Mouse (Mus musculus): ENCODE data around the gene A1cf. TPM values are rescaled to one million over a fixed set of nuclear protein-coding genes. Genes with fewer than 3 reads are reported as not detected.

A1cf gene
- 0.08 TPM in 1 of 2 replicates, not detected in the other for polyA plus RNA-seq (2015; fragmentation: Nextera tagmentation; extraction: Ambion mirVana)

GRCm38 (mm10) chr19:31868521-31868920, at the start of gene A1cf:
Gene A1cf, plus strand, starts transcription at chr19:31868764.
- Histone ChIP-seq H3K4me3 (ENCODE audit: low read length) (no peak within 1 kb of the TSS), H3K9me3 (ENCODE audit: control insufficient read depth, low read length) (no peaks in the 10 kb centered on the region), H3K9ac (ENCODE audit: low read length) (no peak within 1 kb of the TSS), H3K4me2 (ENCODE audit: low read depth, low read length) (no peak within 1 kb of the TSS), H3K27me3 (ENCODE audit: control insufficient read depth, insufficient read depth, low read depth, low read length) (no peaks in the 10 kb centered on the region), H3K36me3 (ENCODE audit: control insufficient read depth, insufficient read depth, low read length) (no peaks in the 10 kb centered on the region), H3K27ac (ENCODE audit: low read length) (no peak within 1 kb of the TSS), H3K4me1 (replicated peaks; ENCODE audit: control insufficient read depth, insufficient read depth, low read length) (no peaks in the 10 kb centered on the region)
- 76% methylated on average over 7 of the region's 7 CpGs for WGBS
- no peak for ATAC-seq (ENCODE audit: low read depth)

GRCm38 (mm10) chr19:31834250-31834649, 34.3 kb upstream of the A1cf start:
- no peaks in the 10 kb centered on the region for H3K36me3 ChIP-seq (ENCODE audit: control insufficient read depth, insufficient read depth, low read length)
- 84% methylated on average over 5 of the region's 5 CpGs for WGBS
- ATAC-seq (ENCODE audit: low read depth): no peak
- no peak overlapping the region for H3K9ac ChIP-seq (ENCODE audit: low read length)
- no peaks in the 10 kb centered on the region for H3K4me1 ChIP-seq (replicated peaks; ENCODE audit: control insufficient read depth, insufficient read depth, low read length)
- H3K4me2 ChIP-seq (ENCODE audit: low read depth, low read length): no peak overlapping the region
- H3K4me3 ChIP-seq (ENCODE audit: low read length): no peak overlapping the region
- no peaks in the 10 kb centered on the region for H3K27me3 ChIP-seq (ENCODE audit: control insufficient read depth, insufficient read depth, low read depth, low read length)
- H3K9me3 ChIP-seq (ENCODE audit: control insufficient read depth, low read length): no peaks in the 10 kb centered on the region
- no peak overlapping the region for H3K27ac ChIP-seq (ENCODE audit: low read length)

GRCm38 (mm10) chr19:31861909-31862308, 6.7 kb upstream of the A1cf start:
- H3K4me3 ChIP-seq (ENCODE audit: low read length): no peak overlapping the region
- H3K4me1 ChIP-seq (replicated peaks; ENCODE audit: control insufficient read depth, insufficient read depth, low read length): no peaks in the 10 kb centered on the region
- 42% methylated on average over 3 of the region's 3 CpGs for WGBS
- no peak overlapping the region for H3K9ac ChIP-seq (ENCODE audit: low read length)
- H3K9me3 ChIP-seq (ENCODE audit: control insufficient read depth, low read length): no peaks in the 10 kb centered on the region
- ATAC-seq (ENCODE audit: low read depth): no peak
- no peaks in the 10 kb centered on the region for H3K27me3 ChIP-seq (ENCODE audit: control insufficient read depth, insufficient read depth, low read depth, low read length)
- no peak overlapping the region for H3K27ac ChIP-seq (ENCODE audit: low read length)
- no peaks in the 10 kb centered on the region for H3K36me3 ChIP-seq (ENCODE audit: control insufficient read depth, insufficient read depth, low read length)
- H3K4me2 ChIP-seq (ENCODE audit: low read depth, low read length): no peak overlapping the region

- no peak overlapping the region for H3K4me2 ChIP-seq (ENCODE audit: low read depth, low read length)
- no peaks in the 10 kb centered on the region for H3K9me3 ChIP-seq (ENCODE audit: control insufficient read depth, low read length)
- WGBS: 45% methylated on average over 6 of the region's 6 CpGs
- H3K36me3 ChIP-seq (ENCODE audit: control insufficient read depth, insufficient read depth, low read length): no peaks in the 10 kb centered on the region
- H3K4me3 ChIP-seq (ENCODE audit: low read length): no peak overlapping the region
- no peaks in the 10 kb centered on the region for H3K4me1 ChIP-seq (replicated peaks; ENCODE audit: control insufficient read depth, insufficient read depth, low read length)
- no peak overlapping the region for H3K9ac ChIP-seq (ENCODE audit: low read length)
- H3K27me3 ChIP-seq (ENCODE audit: control insufficient read depth, insufficient read depth, low read depth, low read length): no peaks in the 10 kb centered on the region
- ATAC-seq (ENCODE audit: low read depth): no peak
- H3K27ac ChIP-seq (ENCODE audit: low read length): no peak overlapping the region
Observed at GRCm38 (mm10) chr19:31862512-31863249, 5.9 kb upstream of the A1cf start.

- Histone ChIP-seq H3K4me2 (ENCODE audit: low read depth, low read length) (no peak overlapping the region), H3K27me3 (ENCODE audit: control insufficient read depth, insufficient read depth, low read depth, low read length) (no peaks in the 10 kb centered on the region), H3K4me1 (replicated peaks; ENCODE audit: control insufficient read depth, insufficient read depth, low read length) (no peaks in the 10 kb centered on the region)
Observed at GRCm38 (mm10) chr19:31865451-31865850, 3.1 kb upstream of the A1cf start.

DNA sequence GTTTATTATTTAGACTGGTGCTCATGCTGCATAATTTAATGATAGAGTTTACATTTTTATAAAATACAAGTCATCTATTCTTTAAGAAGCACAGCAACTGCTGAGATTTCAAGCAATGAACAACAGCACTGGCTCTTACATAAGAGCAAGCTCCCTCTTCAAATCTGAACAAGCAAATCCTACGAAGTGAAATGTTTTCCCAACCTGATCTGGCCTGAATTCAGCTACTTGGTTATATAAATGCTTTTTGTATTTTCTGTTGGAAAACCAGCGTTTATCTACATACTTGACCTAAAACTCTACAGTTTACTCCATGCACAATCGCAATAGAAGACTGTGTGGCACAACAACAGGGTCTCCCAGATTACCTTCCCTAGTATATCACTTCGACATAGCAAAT, 488 bp upstream of the A1cf start:
- no peak overlapping the region for H3K4me2 ChIP-seq (ENCODE audit: low read depth, low read length)
- no peak for ATAC-seq (ENCODE audit: low read depth)
- H3K4me1 ChIP-seq (replicated peaks; ENCODE audit: control insufficient read depth, insufficient read depth, low read length): no peaks in the 10 kb centered on the region
- H3K36me3 ChIP-seq (ENCODE audit: control insufficient read depth, insufficient read depth, low read length): no peaks in the 10 kb centered on the region
- no peak overlapping the region for H3K9ac ChIP-seq (ENCODE audit: low read length)
- 63% methylated on average over 4 of the region's 4 CpGs for WGBS
- H3K9me3 ChIP-seq (ENCODE audit: control insufficient read depth, low read length): no peaks in the 10 kb centered on the region
- no peaks in the 10 kb centered on the region for H3K27me3 ChIP-seq (ENCODE audit: control insufficient read depth, insufficient read depth, low read depth, low read length)
- H3K4me3 ChIP-seq (ENCODE audit: low read length): no peak overlapping the region
- no peak overlapping the region for H3K27ac ChIP-seq (ENCODE audit: low read length)

More at GRCm38 (mm10) chr19:31865451-31865850, 3.1 kb upstream of the A1cf start:
- Histone ChIP-seq H3K9me3 (ENCODE audit: control insufficient read depth, low read length) (no peaks in the 10 kb centered on the region), H3K9ac (ENCODE audit: low read length) (no peak overlapping the region), H3K4me3 (ENCODE audit: low read length) (no peak overlapping the region), H3K27ac (ENCODE audit: low read length) (no peak overlapping the region), H3K36me3 (ENCODE audit: control insufficient read depth, insufficient read depth, low read length) (no peaks in the 10 kb centered on the region)
- ATAC-seq (ENCODE audit: low read depth): no peak
- WGBS: 78% methylated on average over 4 of the region's 4 CpGs

GRCm38 (mm10) chr19:31868971-31869370, 407 bp downstream of the A1cf start:
- ATAC-seq (ENCODE audit: low read depth): no peak
- Histone ChIP-seq H3K4me1 (replicated peaks; ENCODE audit: control insufficient read depth, insufficient read depth, low read length) (no peaks in the 10 kb centered on the region), H3K36me3 (ENCODE audit: control insufficient read depth, insufficient read depth, low read length) (no peaks in the 10 kb centered on the region), H3K9ac (ENCODE audit: low read length) (no peak overlapping the region), H3K4me3 (ENCODE audit: low read length) (no peak overlapping the region), H3K27ac (ENCODE audit: low read length) (no peak overlapping the region), H3K27me3 (ENCODE audit: control insufficient read depth, insufficient read depth, low read depth, low read length) (no peaks in the 10 kb centered on the region), H3K9me3 (ENCODE audit: control insufficient read depth, low read length) (no peaks in the 10 kb centered on the region), H3K4me2 (ENCODE audit: low read depth, low read length) (no peak overlapping the region)
- WGBS: 78% methylated on average over 6 of the region's 6 CpGs

DNA sequence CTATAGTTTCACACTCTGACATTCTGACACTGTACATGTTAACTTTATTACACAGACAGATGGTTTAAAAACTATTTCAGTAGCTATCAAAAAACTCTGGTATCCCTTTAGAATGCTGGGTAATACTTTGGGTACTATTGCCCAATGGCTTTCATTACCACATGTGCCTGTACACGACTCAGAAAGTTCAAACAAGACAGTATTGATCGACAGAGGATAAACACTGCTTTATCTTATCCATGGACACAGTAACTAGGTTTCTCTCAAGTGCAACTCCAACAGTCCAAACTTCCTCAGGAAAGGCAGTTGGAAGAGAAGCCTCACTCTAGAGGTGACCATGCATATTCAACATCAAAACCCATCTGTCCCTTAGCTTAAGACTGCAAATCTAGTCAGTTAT, 2.8 kb downstream of the A1cf start:
- ATAC-seq (ENCODE audit: low read depth): no peak
- H3K4me2 ChIP-seq (ENCODE audit: low read depth, low read length): no peak overlapping the region
- H3K9ac ChIP-seq (ENCODE audit: low read length): no peak overlapping the region
- no peak overlapping the region for H3K27ac ChIP-seq (ENCODE audit: low read length)
- no peak overlapping the region for H3K4me3 ChIP-seq (ENCODE audit: low read length)
- no peaks in the 10 kb centered on the region for H3K27me3 ChIP-seq (ENCODE audit: control insufficient read depth, insufficient read depth, low read depth, low read length)
- no peaks in the 10 kb centered on the region for H3K9me3 ChIP-seq (ENCODE audit: control insufficient read depth, low read length)
- H3K4me1 ChIP-seq (replicated peaks; ENCODE audit: control insufficient read depth, insufficient read depth, low read length): no peaks in the 10 kb centered on the region
- H3K36me3 ChIP-seq (ENCODE audit: control insufficient read depth, insufficient read depth, low read length): no peaks in the 10 kb centered on the region
- 39% methylated on average over 2 of the region's 2 CpGs for WGBS

DNA sequence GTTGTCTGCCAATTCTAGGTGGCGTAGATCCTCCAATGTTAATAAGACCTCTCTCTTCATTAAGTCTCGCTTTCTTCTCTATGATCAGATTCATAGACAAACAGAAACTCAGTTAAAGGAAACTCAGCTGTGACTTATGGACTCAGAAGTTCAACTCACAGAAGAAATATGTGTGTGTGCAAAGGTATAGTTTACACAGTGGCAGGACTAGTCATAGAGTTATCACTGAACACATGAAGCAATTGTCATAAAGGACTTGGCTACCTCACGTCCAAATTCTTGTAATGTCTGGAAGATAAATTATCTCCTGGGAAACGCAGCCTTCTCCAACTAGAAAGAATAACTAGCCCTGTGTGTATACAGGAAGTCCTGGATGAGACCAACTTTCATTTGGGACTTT, 9.4 kb downstream of the A1cf start:
- no peak for ATAC-seq (ENCODE audit: low read depth)
- H3K36me3 ChIP-seq (ENCODE audit: control insufficient read depth, insufficient read depth, low read length): no peaks in the 10 kb centered on the region
- no peaks in the 10 kb centered on the region for H3K4me1 ChIP-seq (replicated peaks; ENCODE audit: control insufficient read depth, insufficient read depth, low read length)
- H3K4me3 ChIP-seq (ENCODE audit: low read length): no peak overlapping the region
- no peaks in the 10 kb centered on the region for H3K27me3 ChIP-seq (ENCODE audit: control insufficient read depth, insufficient read depth, low read depth, low read length)
- H3K9ac ChIP-seq (ENCODE audit: low read length): no peak overlapping the region
- no peak overlapping the region for H3K4me2 ChIP-seq (ENCODE audit: low read depth, low read length)
- WGBS: 41% methylated on average over 4 of the region's 4 CpGs
- no peaks in the 10 kb centered on the region for H3K9me3 ChIP-seq (ENCODE audit: control insufficient read depth, low read length)
- H3K27ac ChIP-seq (ENCODE audit: low read length): no peak overlapping the region

All from lung, embryonic 16.5 days (tissue).